Mouse (Mus musculus): ENCODE measurements around the gene Actn3. TPM values are rescaled to one million over a fixed set of nuclear protein-coding genes. Genes with fewer than 3 reads are reported as not detected.

Actn3 gene
- polyA plus RNA-seq, 1 experiment from 2014 or later: 6.0 TPM

DNA sequence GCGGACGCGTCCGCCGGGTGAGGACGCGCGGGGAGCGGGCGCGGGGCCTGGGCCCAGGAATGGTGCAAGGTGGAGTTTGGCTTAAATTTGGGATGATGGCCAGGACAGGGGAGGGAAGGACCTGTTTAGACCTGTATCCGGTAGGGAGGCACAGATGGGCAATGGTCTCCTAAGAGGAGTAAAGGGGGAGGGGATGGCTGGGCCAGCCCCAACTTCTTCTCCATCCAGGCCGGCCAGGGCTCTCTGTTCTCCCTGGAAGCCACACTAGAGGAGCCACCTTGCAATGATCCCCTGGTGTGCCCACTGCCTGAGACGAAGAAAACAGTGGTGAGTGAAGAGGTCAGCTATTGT, 22.3 kb downstream of the Actn3 start:
- H3K9ac ChIP-seq: peak overlapping the region; percentile 82
- H3K36me3 ChIP-seq: peaks cover 9% of the 10 kb centered on the region; the same call in 1 of the 2 replicates
- H3K4me2 ChIP-seq (replicated peaks): peak overlapping the region; percentile 99
- no peaks in the 10 kb centered on the region for H3K9me3 ChIP-seq
- 0 out of 2 replicates have a peak overlapping the region, but pooled peaks have one; percentile 17 for H3K27ac ChIP-seq
- H3K27me3 ChIP-seq: no peaks in the 10 kb centered on the region
- peaks cover 8% of the 10 kb centered on the region for H3K4me1 ChIP-seq
- peak overlapping the region; percentile 65 for H3K4me3 ChIP-seq
- 0 out of 2 replicates have a peak, but pooled peaks have one; percentile 77 for ATAC-seq (ENCODE audit: insufficient number of reproducible peaks, insufficient read depth, low FRiP score, low TSS enrichment)
- 2% methylated on average over 14 of the region's 14 CpGs for WGBS

- 0 out of 2 replicates have a peak within 1 kb of the TSS, but pooled peaks have one; percentile 17 for H3K27ac ChIP-seq
- 0 out of 2 replicates have a peak, but pooled peaks have one; percentile 59 for ATAC-seq (ENCODE audit: insufficient number of reproducible peaks, insufficient read depth, low FRiP score, low TSS enrichment)
- no peaks in the 10 kb centered on the region for H3K9me3 ChIP-seq
- peaks cover 9% of the 10 kb centered on the region; the same call in 1 of the 2 replicates for H3K36me3 ChIP-seq
- 5% methylated on average over 45 of the region's 45 CpGs for WGBS
- H3K4me1 ChIP-seq: peaks cover 8% of the 10 kb centered on the region
- peak within 1 kb of the TSS; percentile 65 for H3K4me3 ChIP-seq
- peak within 1 kb of the TSS; percentile 82 for H3K9ac ChIP-seq
- H3K27me3 ChIP-seq: no peaks in the 10 kb centered on the region
- H3K4me2 ChIP-seq (replicated peaks): peak within 1 kb of the TSS; percentile 99
Measured at GRCm38 (mm10) chr19:4854552-4855469, 22.9 kb downstream of the Actn3 start, which contains the start of gene Ctsf. TSS of gene Ctsf (plus strand) at chr19:4855130.

- H3K9me3 ChIP-seq: no peaks in the 10 kb centered on the region
- no peak for ATAC-seq (ENCODE audit: insufficient number of reproducible peaks, insufficient read depth, low FRiP score, low TSS enrichment)
- WGBS: 41% methylated on average over 5 of the region's 5 CpGs
Measured at GRCm38 (mm10) chr19:4850281-4850680, 27.4 kb downstream of the Actn3 start.

GRCm38 (mm10) chr19:4849800-4850199, 27.9 kb downstream of the Actn3 start:
- Histone ChIP-seq H3K27ac (no peak overlapping the region), H3K4me3 (no peak overlapping the region), H3K4me1 (no peaks in the 10 kb centered on the region), H3K36me3 (no peaks in the 10 kb centered on the region), H3K9me3 (no peaks in the 10 kb centered on the region), H3K9ac (no peak overlapping the region), H3K27me3 (no peaks in the 10 kb centered on the region), H3K4me2 (replicated peaks) (no peak overlapping the region)
- no peak for ATAC-seq (ENCODE audit: insufficient number of reproducible peaks, insufficient read depth, low FRiP score, low TSS enrichment)
- 54% methylated on average over 4 of the region's 4 CpGs for WGBS

More at GRCm38 (mm10) chr19:4850281-4850680, 27.4 kb downstream of the Actn3 start:
- Histone ChIP-seq H3K27me3 (no peaks in the 10 kb centered on the region), H3K9ac (no peak overlapping the region), H3K27ac (no peak overlapping the region), H3K36me3 (no peaks in the 10 kb centered on the region), H3K4me1 (peaks cover 1% of the 10 kb centered on the region), H3K4me3 (no peak overlapping the region), H3K4me2 (replicated peaks) (no peak overlapping the region)

DNA sequence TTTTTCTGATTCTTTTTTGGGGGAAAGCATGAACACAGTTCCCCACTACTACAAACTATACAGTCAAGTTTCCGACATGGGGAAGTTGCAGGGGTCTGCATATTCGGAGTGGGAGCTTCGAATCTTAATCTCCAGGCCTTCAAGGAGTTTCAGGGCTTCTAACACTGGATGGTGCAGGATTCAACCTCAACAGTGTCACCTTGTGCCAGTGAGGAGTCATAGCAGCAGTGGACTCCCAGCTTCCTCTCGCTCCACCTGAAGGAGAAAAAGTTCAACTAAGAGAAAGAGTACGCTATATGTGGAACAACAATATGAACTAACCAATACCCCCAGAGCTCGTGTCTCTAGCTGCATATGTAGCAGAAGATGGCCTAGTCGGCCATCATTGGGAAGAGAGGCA, 30.2 kb downstream of the Actn3 start:
- Histone ChIP-seq H3K4me3 (no peak overlapping the region), H3K9ac (no peak overlapping the region), H3K9me3 (no peaks in the 10 kb centered on the region), H3K4me1 (no peaks in the 10 kb centered on the region), H3K27ac (no peak overlapping the region), H3K36me3 (no peaks in the 10 kb centered on the region), H3K27me3 (no peaks in the 10 kb centered on the region), H3K4me2 (replicated peaks) (no peak overlapping the region)
- no peak for ATAC-seq (ENCODE audit: insufficient number of reproducible peaks, insufficient read depth, low FRiP score, low TSS enrichment)
- WGBS: 32% methylated on average over 7 of the region's 7 CpGs

DNA sequence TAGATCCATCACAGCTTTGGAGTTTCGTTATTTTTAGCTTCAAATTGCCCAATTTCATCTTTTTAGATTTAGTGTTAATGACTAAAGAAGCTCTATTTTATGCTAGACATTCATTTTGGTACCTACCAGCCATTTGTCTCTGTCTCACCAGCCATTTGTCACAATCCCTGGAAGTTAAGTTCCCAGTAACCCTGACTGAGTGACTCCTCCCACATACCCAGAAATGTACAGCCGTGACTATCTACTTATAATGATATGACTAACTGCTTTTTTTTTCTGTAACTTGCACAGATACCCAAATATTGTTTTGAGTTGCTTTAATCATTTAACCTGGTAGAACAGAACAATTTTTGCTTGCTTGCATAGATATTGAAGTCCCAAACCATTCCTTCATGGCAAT, 31.9 kb downstream of the Actn3 start:
- ATAC-seq (ENCODE audit: insufficient number of reproducible peaks, insufficient read depth, low FRiP score, low TSS enrichment): no peak
- H3K27ac ChIP-seq: no peak overlapping the region
- H3K27me3 ChIP-seq: peaks cover 12% of the 10 kb centered on the region; the same call in 1 of the 2 replicates
- no peaks in the 10 kb centered on the region for H3K9me3 ChIP-seq
- H3K9ac ChIP-seq: no peak overlapping the region
- H3K4me1 ChIP-seq: no peaks in the 10 kb centered on the region
- WGBS: 74% methylated on average over 2 of the region's 2 CpGs
- H3K36me3 ChIP-seq: no peaks in the 10 kb centered on the region
- H3K4me3 ChIP-seq: no peak overlapping the region
- no peak overlapping the region for H3K4me2 ChIP-seq (replicated peaks)

DNA sequence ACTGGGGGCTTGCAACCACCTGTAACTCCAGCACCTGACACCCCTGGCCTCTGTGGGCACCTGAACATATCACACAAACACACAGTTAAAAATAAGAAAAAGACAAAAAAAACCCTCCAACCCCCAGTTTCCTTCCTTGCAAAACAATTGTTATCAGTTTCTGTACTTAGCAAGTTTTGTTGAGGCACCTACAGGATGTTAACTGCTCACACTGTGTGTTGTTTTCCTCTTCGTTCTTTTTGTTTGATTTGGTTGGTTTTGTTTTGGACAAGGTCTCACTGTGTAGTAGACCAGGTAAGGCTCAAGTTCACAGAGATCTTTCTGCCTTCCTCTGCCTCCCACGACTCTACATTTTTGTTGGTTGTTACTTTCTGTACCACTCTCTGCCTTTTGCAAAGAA, 35.1 kb downstream of the Actn3 start:
- Histone ChIP-seq H3K9me3 (no peaks in the 10 kb centered on the region), H3K9ac (no peak overlapping the region), H3K4me1 (peaks cover 14% of the 10 kb centered on the region), H3K27ac (no peak overlapping the region), H3K27me3 (peaks cover 26% of the 10 kb centered on the region), H3K36me3 (no peaks in the 10 kb centered on the region), H3K4me3 (no peak overlapping the region), H3K4me2 (replicated peaks) (no peak overlapping the region)
- 73% methylated on average over 2 of the region's 2 CpGs for WGBS
- no peak for ATAC-seq (ENCODE audit: insufficient number of reproducible peaks, insufficient read depth, low FRiP score, low TSS enrichment)

DNA sequence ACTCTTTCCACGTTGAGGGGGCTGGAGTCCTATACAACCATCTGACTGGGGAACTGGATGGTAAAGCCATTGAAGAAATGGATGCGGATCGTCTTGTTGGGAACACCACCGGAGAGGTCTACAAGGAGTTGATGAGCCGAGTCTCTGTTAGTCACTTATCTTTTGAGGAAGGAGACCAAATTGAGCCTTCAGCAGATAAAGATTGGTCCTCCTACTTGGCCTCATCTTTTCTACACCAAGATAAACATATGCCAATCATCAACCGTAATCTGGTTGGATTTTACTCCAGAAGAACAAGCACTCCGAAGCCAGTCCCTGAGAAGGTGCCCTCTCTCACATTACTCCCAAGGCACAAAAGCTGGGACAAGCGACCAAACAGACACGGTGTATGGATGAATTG, 36.9 kb downstream of the Actn3 start:
- WGBS: 84% methylated on average over 9 of the region's 9 CpGs

DNA sequence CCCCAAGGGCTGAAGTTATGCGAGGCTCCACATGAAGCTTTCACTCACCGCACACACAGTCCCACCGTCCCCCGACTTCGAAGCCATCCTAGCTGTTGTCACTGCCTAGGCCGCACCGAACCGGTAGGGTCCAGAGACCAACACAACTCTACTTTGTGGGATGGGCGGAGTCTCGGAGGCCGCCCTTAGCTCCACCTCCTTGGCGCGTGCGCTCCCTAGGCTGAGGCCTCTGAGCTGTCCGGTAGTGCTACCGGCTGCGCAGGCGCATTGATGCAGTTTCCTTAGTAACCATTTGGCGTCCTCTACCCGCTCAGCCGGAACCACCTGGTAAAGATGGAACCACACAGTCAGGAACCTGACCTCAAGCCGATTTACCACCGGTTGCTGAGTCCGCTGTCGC, 38.6 kb downstream of the Actn3 start, which contains the start of the genes Ccs and Ccdc87:
Gene Ccs, minus strand, starts transcription at position 184 of the 400 bp plus-strand sequence.
Gene Ccdc87, plus strand, starts transcription at position 218 of the 400 bp plus-strand sequence.
- Histone ChIP-seq H3K9me3 (no peaks in the 10 kb centered on the region), H3K27me3 (peaks cover 26% of the 10 kb centered on the region), H3K4me3 (peak within 1 kb of the TSS; percentile 66), H3K9ac (peak within 1 kb of the TSS; percentile 77), H3K27ac (no peak within 1 kb of the TSS), H3K4me2 (replicated peaks) (peak within 1 kb of the TSS; percentile 92), H3K4me1 (peaks cover 14% of the 10 kb centered on the region), H3K36me3 (no peaks in the 10 kb centered on the region)
- peak; percentile 99 for ATAC-seq (ENCODE audit: insufficient number of reproducible peaks, insufficient read depth, low FRiP score, low TSS enrichment)
- WGBS: under 1% methylated on average over 25 of the region's 25 CpGs

More for the DNA sequence above, 36.9 kb downstream of the Actn3 start:
- Histone ChIP-seq H3K27me3 (peaks cover 26% of the 10 kb centered on the region), H3K4me2 (replicated peaks) (no peak overlapping the region), H3K9me3 (no peaks in the 10 kb centered on the region), H3K27ac (no peak overlapping the region), H3K36me3 (no peaks in the 10 kb centered on the region), H3K4me1 (peaks cover 14% of the 10 kb centered on the region), H3K4me3 (no peak overlapping the region), H3K9ac (no peak overlapping the region)
- no peak for ATAC-seq (ENCODE audit: insufficient number of reproducible peaks, insufficient read depth, low FRiP score, low TSS enrichment)

GRCm38 (mm10) chr19:4838526-4839140, 39.1 kb downstream of the Actn3 start:
- WGBS: 33% methylated on average over 10 of the region's 10 CpGs
- ATAC-seq (ENCODE audit: insufficient number of reproducible peaks, insufficient read depth, low FRiP score, low TSS enrichment): no peak

GRCm38 (mm10) chr19:4837049-4837448, 40.7 kb downstream of the Actn3 start:
- H3K9me3 ChIP-seq: no peaks in the 10 kb centered on the region
- no peak overlapping the region for H3K27ac ChIP-seq
- peaks cover 26% of the 10 kb centered on the region for H3K27me3 ChIP-seq
- peaks cover 13% of the 10 kb centered on the region for H3K36me3 ChIP-seq
- H3K9ac ChIP-seq: no peak overlapping the region
- 91% methylated on average over 6 of the region's 6 CpGs for WGBS
- H3K4me2 ChIP-seq (replicated peaks): no peak overlapping the region
- H3K4me1 ChIP-seq: peaks cover 18% of the 10 kb centered on the region
- ATAC-seq (ENCODE audit: insufficient number of reproducible peaks, insufficient read depth, low FRiP score, low TSS enrichment): no peak
- H3K4me3 ChIP-seq: no peak overlapping the region

More at GRCm38 (mm10) chr19:4838526-4839140, 39.1 kb downstream of the Actn3 start:
- Histone ChIP-seq H3K9me3 (no peaks in the 10 kb centered on the region), H3K4me1 (peaks cover 14% of the 10 kb centered on the region), H3K4me3 (peak overlapping the region; percentile 66), H3K4me2 (replicated peaks) (peak overlapping the region; percentile 92), H3K27ac (no peak overlapping the region), H3K9ac (peak overlapping the region; percentile 77), H3K27me3 (peaks cover 26% of the 10 kb centered on the region), H3K36me3 (no peaks in the 10 kb centered on the region)
